Mouse (Mus musculus) bone marrow macrophage, adult 2 months (primary cell): Measurements from ENCODE around the gene Gpd1l. TPM values are rescaled to one million over a fixed set of nuclear protein-coding genes. Genes with fewer than 3 reads are reported as not detected.

Experiments
- H3K27ac ChIP-seq: 2 replicates; pipeline ENCODE4 v1.5.1; 2012; ENCODE audit warnings: low read depth, low read length; ENCODE audit not compliant: insufficient read depth
- H3K4me1 ChIP-seq: 2 replicates; pipeline ENCODE4 v1.6.1; 2012; ENCODE audit warnings: low read length; ENCODE audit not compliant: control insufficient read depth, insufficient read depth
- H3K4me3 ChIP-seq: 2 replicates; pipeline ENCODE4 v1.5.1; 2012; ENCODE audit warnings: mild to moderate bottlenecking, low read length, moderate library complexity; ENCODE audit not compliant: insufficient read depth
- CTCF ChIP-seq: IDR thresholded peaks from 2 replicates; pipeline ENCODE4 v1.5.1; 2012; ENCODE audit warnings: low read depth, mild to moderate bottlenecking, low read length, moderate library complexity
- POLR2A ChIP-seq: IDR thresholded peaks from 2 replicates; pipeline ENCODE4 v1.6.1; 2012; ENCODE audit warnings: mild to moderate bottlenecking, low read depth, low read length, borderline replicate concordance
- polyA plus RNA-seq: library from polyadenylated mRNA; stranded (reverse); fragments of >200 nt; gene quantifications from 2 replicates; pipeline ENCODE4 v1.2.4, GENCODE M21; 2012; ENCODE audit not compliant: missing spikeins, insufficient read depth, insufficient read length

Gpd1l gene
- polyA plus RNA-seq, 1 experiment = 21.5 TPM

DNA sequence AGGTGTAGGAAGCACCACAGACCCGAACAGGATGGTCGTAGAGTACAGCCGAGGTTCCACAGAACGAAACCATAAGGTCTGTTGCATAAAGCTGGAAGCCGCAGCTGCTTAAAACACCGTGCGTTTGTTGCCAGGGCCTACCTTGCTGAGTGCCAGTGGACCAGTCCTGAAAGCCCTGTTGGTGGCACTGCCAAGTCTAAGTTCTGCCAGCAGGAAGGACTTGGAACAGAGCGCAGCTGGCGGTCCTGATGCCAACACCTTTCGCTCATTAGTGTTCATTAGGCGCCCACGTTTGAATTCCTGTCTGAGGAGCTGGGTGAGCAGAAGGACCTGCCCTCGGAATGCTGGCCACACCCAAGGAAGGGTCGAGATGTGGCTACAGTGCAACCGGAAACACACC is 80.5 kb downstream of the Gpd1l start:
- TF ChIP-seq POLR2A (no peak), CTCF (no peak)
- Histone ChIP-seq H3K27ac (no peak overlapping the region), H3K4me3 (no peak overlapping the region), H3K4me1 (peaks cover 4% of the 10 kb centered on the region)

- TF ChIP-seq CTCF = no peak
- TF ChIP-seq POLR2A = no peak
- H3K4me3 ChIP-seq = no peak overlapping the region
- H3K4me1 ChIP-seq = peaks cover 4% of the 10 kb centered on the region
- H3K27ac ChIP-seq = no peak overlapping the region
Measured at GRCm38 (mm10) chr9:114851419-114852190, 82.2 kb downstream of the Gpd1l start.

Other genes with a start within 250 kb of the Gpd1l start
- gene Dync1li1, start 245.2 kb downstream of the Gpd1l start, polyA plus RNA-seq = 46.1 and 46.6 TPM in 2 replicates
- 95.2 and 96.3 TPM in 2 replicates for gene Cmtm6, start 202.9 kb downstream of the Gpd1l start, polyA plus RNA-seq
- gene Cmtm7, start 152.1 kb downstream of the Gpd1l start, polyA plus RNA-seq = 184 and 192 TPM in 2 replicates
- 0.85 and 1.7 TPM in 2 replicates for gene Cmtm8, start 89.8 kb downstream of the Gpd1l start, polyA plus RNA-seq
- 1.7 and 2.1 TPM in 2 replicates for gene Osbpl10, start 44.6 kb upstream of the Gpd1l start, polyA plus RNA-seq
- 725 and 1,319 TPM in 2 replicates for gene Rps27rt, start 48.8 kb upstream of the Gpd1l start, polyA plus RNA-seq